Mouse (Mus musculus): Measurements from ENCODE around the gene Cyp4f37.
"Not testable (repeated sequence)": the region's sequence is repeated elsewhere in the genome, so short reads cannot be mapped to it uniquely, and the experiment has no call there.

DNA sequence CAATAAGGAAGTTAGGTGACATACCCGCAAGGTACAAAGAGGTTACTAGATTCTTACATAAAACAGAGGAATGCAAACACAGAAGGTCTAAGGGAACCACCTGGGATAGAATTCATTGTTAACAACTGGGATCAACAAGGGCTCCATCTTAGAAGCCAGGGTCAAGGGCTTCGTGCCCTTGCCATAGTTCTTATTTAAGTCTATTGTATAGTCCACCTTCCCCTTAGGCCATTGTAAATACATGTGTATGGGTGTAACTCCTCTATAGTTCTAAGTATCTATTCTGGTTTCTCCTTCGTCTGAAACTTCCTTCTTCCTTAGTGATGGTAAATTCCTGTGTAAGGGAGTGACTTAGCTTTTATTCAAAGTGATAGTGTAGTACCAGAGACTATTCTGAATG is 10.9 kb upstream of the Cyp4f37 start:
- not testable (repeated sequence) for TF ChIP-seq CTCF, EP300 (IDR thresholded peaks at IDR 0.05)
